Mouse (Mus musculus) CD8-positive naive resting alpha-beta T cell, adult 2 months (primary cell): ENCODE data around the gene Kank2.

Experiments used
- DNase-seq, 2 experiments: peaks; one replicate each; pipeline ENCODE4 v3.0.0; 2022; ENCODE audit warnings: low read depth in 2 of 2, low spot score in 2 of 2

Gene Kank2

GRCm38 (mm10) chr9:21798345-21799009 lies at the start of gene Kank2:
Kank2 (minus strand) TSS chr9:21798744.
- peak; percentile 26 to 51 for DNase-seq

GRCm38 (mm10) chr9:21847926-21848325 lies 49.4 kb upstream of the Kank2 start:
- DNase-seq: no peak

GRCm38 (mm10) chr9:21847425-21847824 lies 48.9 kb upstream of the Kank2 start:
- no peak for DNase-seq

- DNase-seq: no peak
These were observed 48.3 kb upstream of the Kank2 start for GRCm38 (mm10) chr9:21846755-21847341.

GRCm38 (mm10) chr9:21845381-21846080 lies 47.0 kb upstream of the Kank2 start:
- DNase-seq: no peak

- DNase-seq: no peak
These were observed 44.5 kb upstream of the Kank2 start for GRCm38 (mm10) chr9:21843086-21843485.

- no peak for DNase-seq
These were observed 43.8 kb upstream of the Kank2 start for GRCm38 (mm10) chr9:21842391-21842790.

- DNase-seq: no peak
These were observed 42.8 kb upstream of the Kank2 start for GRCm38 (mm10) chr9:21841340-21841739.

GRCm38 (mm10) chr9:21840115-21840787 lies 41.7 kb upstream of the Kank2 start:
- peak in 1 of 2 experiments; percentile 46 for DNase-seq

- no peak for DNase-seq
These were observed 39.1 kb upstream of the Kank2 start for GRCm38 (mm10) chr9:21837690-21838089.

GRCm38 (mm10) chr9:21835258-21835912 lies 36.8 kb upstream of the Kank2 start, which contains the start of gene Angptl8:
Angptl8 (plus strand) TSS chr9:21835510.
- DNase-seq: no peak

- no peak for DNase-seq
These were observed 33.2 kb upstream of the Kank2 start for GRCm38 (mm10) chr9:21831558-21832240.

GRCm38 (mm10) chr9:21830936-21831335 lies 32.4 kb upstream of the Kank2 start:
- no peak for DNase-seq

GRCm38 (mm10) chr9:21830461-21830850 lies 31.9 kb upstream of the Kank2 start:
- no peak for DNase-seq

GRCm38 (mm10) chr9:21829834-21830460 lies 31.4 kb upstream of the Kank2 start:
- no peak for DNase-seq

- DNase-seq: no peak
These were observed 25.8 kb upstream of the Kank2 start for GRCm38 (mm10) chr9:21824366-21824765.

- DNase-seq: no peak
These were observed 25.4 kb upstream of the Kank2 start for GRCm38 (mm10) chr9:21823957-21824356.

GRCm38 (mm10) chr9:21822686-21823085 lies 24.1 kb upstream of the Kank2 start:
- DNase-seq: no peak

GRCm38 (mm10) chr9:21820183-21820582 lies 21.6 kb upstream of the Kank2 start:
- DNase-seq: no peak

- no peak for DNase-seq
These were observed 20.7 kb upstream of the Kank2 start for GRCm38 (mm10) chr9:21819181-21819729.
